Mouse (Mus musculus) kidney, postnatal 0 days (tissue): ENCODE measurements around the gene Pigq. TPM values are rescaled to one million over a fixed set of nuclear protein-coding genes. Genes with fewer than 3 reads are reported as not detected.
A peak's percentile ranks its signal among the peaks of the same experiment; 100 is the strongest.

ENCODE experiments used
- ATAC-seq: fragments of 200-750 bp; cut with Nextera tagmentation; replicated peaks from 2 replicates; pipeline ENCODE4 v1.8.0; 2017; ENCODE audit warnings: low read depth, moderate number of reproducible peaks, moderate TSS enrichment, moderate library complexity; ENCODE audit not compliant: low FRiP score
- DNase-seq: peaks from one replicate; pipeline ENCODE4 v3.0.0-alpha.2; 2016; ENCODE audit warnings: low spot score
- H3K27ac ChIP-seq: fragments of 300-500 bp; sonication (generic); 2 replicates; pipeline ENCODE4 v1.5.1; 2014; ENCODE audit warnings: mild to moderate bottlenecking
- H3K27me3 ChIP-seq: fragments of 300-500 bp; sonication (generic); 2 replicates; pipeline ENCODE4 v1.6.1; 2014; ENCODE audit warnings: low read length, mixed read lengths; ENCODE audit not compliant: insufficient read depth
- H3K36me3 ChIP-seq: fragments of 300-500 bp; sonication (generic); 2 replicates; pipeline ENCODE4 v1.6.1; 2014; ENCODE audit warnings: low read length, mixed read lengths; ENCODE audit not compliant: insufficient read depth
- H3K4me1 ChIP-seq: fragments of 300-500 bp; sonication (generic); replicated peaks from 2 replicates; pipeline ENCODE4 v1.6.1; 2014; ENCODE audit warnings: antibody characterized with exemption, low read length, mixed read lengths; ENCODE audit not compliant: insufficient read depth
- H3K4me2 ChIP-seq: fragments of 300-500 bp; sonication (generic); 2 replicates; pipeline ENCODE4 v1.6.1; 2014; ENCODE audit warnings: mild to moderate bottlenecking, low read length, moderate library complexity, mixed read lengths
- H3K4me3 ChIP-seq: fragments of 300-500 bp; sonication (generic); replicated peaks from 2 replicates; pipeline ENCODE4 v1.5.1; 2014; ENCODE audit warnings: low read depth, low read length
- H3K9ac ChIP-seq: fragments of 300-500 bp; sonication (generic); 2 replicates; pipeline ENCODE4 v1.6.1; 2014; ENCODE audit warnings: low read depth, low read length
- H3K9me3 ChIP-seq: fragments of 300-500 bp; sonication (generic); replicated peaks from 2 replicates; pipeline ENCODE4 v1.6.1; 2016; ENCODE audit warnings: low read length, inconsistent platforms, mixed read lengths
- CTCF ChIP-seq: IDR thresholded peaks from 2 replicates; pipeline ENCODE4 v1.5.1; 2016; ENCODE audit warnings: antibody characterized with exemption, low read depth, mild to moderate bottlenecking, moderate library complexity
- WGBS: fragments of 180-500 bp; shearing (Covaris S2); extraction: QIAGEN DNeasy Blood & Tissue Kit; methylation state at CpG from one replicate; pipeline ENCODE4 v1.1.7; 2014; 5-methylcytosine and 5-hydroxymethylcytosine counted together
- polyA plus RNA-seq: library from polyadenylated mRNA; unstranded; fragments of >200 nt; fragmentation: Nextera tagmentation; extraction: Ambion mirVana; gene quantifications from 2 replicates; pipeline ENCODE4 v1.2.1, GENCODE M21; 2015

The Pigq gene
- polyA plus RNA-seq, 1 experiment from 2014 or later, result 70.2 TPM

GRCm38 (mm10) chr17:25961566-25961965, 16.8 kb upstream of the Pigq start:
- Histone ChIP-seq H3K4me3 (no peak overlapping the region), H3K27ac (no peak overlapping the region), H3K9ac (no peak overlapping the region), H3K4me1 (no peaks in the 10 kb centered on the region), H3K36me3 (peaks cover 16% of the 10 kb centered on the region; the same call in 1 of the 2 replicates), H3K9me3 (no peaks in the 10 kb centered on the region), H3K27me3 (no peaks in the 10 kb centered on the region), H3K4me2 (no peak overlapping the region)
- TF ChIP-seq CTCF, result no peak
- no peak for ATAC-seq
- no peak for DNase-seq
- 94% methylated on average over 5 of the region's 5 CpGs for WGBS

GRCm38 (mm10) chr17:25959630-25960467, 15.1 kb upstream of the Pigq start:
- no peak for TF ChIP-seq CTCF
- no peak overlapping the region for H3K27ac ChIP-seq
- no peaks in the 10 kb centered on the region for H3K9me3 ChIP-seq
- DNase-seq (no peak), ATAC-seq (0 out of 2 replicates have a peak, but pooled peaks have one; percentile 23)
- H3K4me1 ChIP-seq, result no peaks in the 10 kb centered on the region
- WGBS, result 91% methylated on average over 23 of the region's 23 CpGs
- no peaks in the 10 kb centered on the region for H3K27me3 ChIP-seq
- peaks cover 16% of the 10 kb centered on the region; the same call in 1 of the 2 replicates for H3K36me3 ChIP-seq
- H3K9ac ChIP-seq, result no peak overlapping the region
- H3K4me3 ChIP-seq, result no peak overlapping the region
- no peak overlapping the region for H3K4me2 ChIP-seq

GRCm38 (mm10) chr17:25958771-25959494, 14.2 kb upstream of the Pigq start:
- no peak overlapping the region for H3K4me2 ChIP-seq
- H3K27me3 ChIP-seq, result no peaks in the 10 kb centered on the region
- peaks cover 16% of the 10 kb centered on the region; the same call in 1 of the 2 replicates for H3K36me3 ChIP-seq
- H3K9ac ChIP-seq, result no peak overlapping the region
- H3K27ac ChIP-seq, result no peak overlapping the region
- WGBS, result 95% methylated on average over 11 of the region's 11 CpGs
- ATAC-seq (no peak), DNase-seq (no peak)
- TF ChIP-seq CTCF, result no peak
- no peaks in the 10 kb centered on the region for H3K4me1 ChIP-seq
- H3K4me3 ChIP-seq, result no peak overlapping the region
- H3K9me3 ChIP-seq, result no peaks in the 10 kb centered on the region

- H3K9me3 ChIP-seq, result no peaks in the 10 kb centered on the region
- ATAC-seq (no peak), DNase-seq (no peak)
- peaks cover 16% of the 10 kb centered on the region; the same call in 1 of the 2 replicates for H3K36me3 ChIP-seq
- no peak overlapping the region for H3K27ac ChIP-seq
- no peak for TF ChIP-seq CTCF
- WGBS, result 75% methylated on average over 14 of the region's 14 CpGs
- H3K4me3 ChIP-seq, result no peak overlapping the region
- H3K4me2 ChIP-seq, result no peak overlapping the region
- no peak overlapping the region for H3K9ac ChIP-seq
- peaks cover under 1% of the 10 kb centered on the region; the same call in 1 of the 2 replicates for H3K27me3 ChIP-seq
- no peaks in the 10 kb centered on the region for H3K4me1 ChIP-seq
Measured at GRCm38 (mm10) chr17:25957586-25958051, 12.9 kb upstream of the Pigq start.

- ATAC-seq (no peak), DNase-seq (no peak)
- H3K4me2 ChIP-seq, result no peak overlapping the region
- no peak overlapping the region for H3K4me3 ChIP-seq
- 77% methylated on average over 7 of the region's 7 CpGs for WGBS
- peaks cover 16% of the 10 kb centered on the region; the same call in 1 of the 2 replicates for H3K36me3 ChIP-seq
- no peaks in the 10 kb centered on the region for H3K4me1 ChIP-seq
- TF ChIP-seq CTCF, result no peak
- H3K9me3 ChIP-seq, result no peaks in the 10 kb centered on the region
- no peak overlapping the region for H3K27ac ChIP-seq
- peaks cover 9% of the 10 kb centered on the region for H3K27me3 ChIP-seq
- H3K9ac ChIP-seq, result no peak overlapping the region
Measured at GRCm38 (mm10) chr17:25956631-25957030, 11.9 kb upstream of the Pigq start.

GRCm38 (mm10) chr17:25956201-25956600, 11.5 kb upstream of the Pigq start:
- Histone ChIP-seq H3K9me3 (no peaks in the 10 kb centered on the region), H3K4me2 (no peak overlapping the region), H3K27me3 (peaks cover 9% of the 10 kb centered on the region), H3K36me3 (peaks cover 16% of the 10 kb centered on the region; the same call in 1 of the 2 replicates), H3K9ac (no peak overlapping the region), H3K27ac (no peak overlapping the region), H3K4me3 (no peak overlapping the region), H3K4me1 (0 out of 2 replicates have a peak, but pooled peaks cover 1% of the 10 kb centered on the region)
- DNase-seq, result no peak
- ATAC-seq, result no peak
- TF ChIP-seq CTCF, result no peak
- 60% methylated on average over 7 of the region's 7 CpGs for WGBS
